Mouse (Mus musculus): Measurements from ENCODE around the gene Mgme1.

DNA sequence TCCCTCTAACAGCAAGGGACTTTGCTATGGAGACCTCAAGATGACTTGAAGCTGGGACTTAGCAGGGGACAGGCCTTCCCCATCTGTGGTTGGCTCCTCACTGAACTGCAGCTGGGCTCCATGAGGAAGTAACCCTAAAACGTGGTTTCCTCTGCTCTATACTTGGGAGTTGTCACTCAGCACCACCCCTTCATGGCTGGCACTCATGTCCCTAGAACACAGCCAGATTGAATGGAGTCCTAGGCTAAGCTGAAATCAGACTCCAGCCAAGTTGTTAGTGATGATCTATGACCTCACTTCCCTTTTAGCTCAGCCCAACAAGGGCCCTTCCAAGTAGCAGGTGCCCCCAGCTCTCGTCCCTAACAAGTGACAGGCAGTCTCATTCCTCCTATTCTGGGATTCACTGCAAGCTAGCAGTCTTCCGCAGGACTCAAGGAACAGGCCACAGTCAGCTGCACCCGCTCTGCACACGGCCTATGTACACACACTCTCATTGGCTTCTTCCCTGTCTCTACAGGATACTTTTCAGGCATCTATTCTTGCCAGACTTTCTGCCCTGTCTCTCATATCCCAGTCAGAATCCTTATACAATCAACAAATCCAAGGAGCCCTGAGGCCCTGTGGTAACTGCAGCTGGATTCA, 23.0 kb upstream of the Mgme1 start:
- no peak for TF ChIP-seq CTCF (IDR thresholded peaks at IDR 0.05; ENCODE audit: insufficient read depth, low read length)
- TF ChIP-seq POLR2A (IDR thresholded peaks at IDR 0.05; ENCODE audit: borderline replicate concordance, extremely low read depth, low read depth, low read length), result no peak

All from lung, adult 2 months (tissue).